Mouse (Mus musculus) heart, postnatal 36 days (tissue): ENCODE results near the gene Gm10128. TPM values are rescaled to one million over a fixed set of nuclear protein-coding genes. Genes with fewer than 3 reads are reported as not detected.
A peak's percentile ranks its signal among the peaks of the same experiment; 100 is the strongest.
"Not testable (repeated sequence)": the region's sequence is repeated elsewhere in the genome, so short reads cannot be mapped to it uniquely, and the experiment has no call there.

Experiments
- DNase-seq, 2 experiments: peaks; one replicate each; pipeline ENCODE4 v3.0.0; 2021 to 2022
- intact Hi-C: fragments of 180-260 bp; cut with DNase I; formaldehyde crosslinking; loops from one replicate; pipeline ENCODE4 v1.15.1; 2025
- total RNA-seq, 2 experiments: library from RNA; stranded (reverse); gene quantifications; 2 replicates each; pipeline ENCODE4 v1.2.3; 2021

Gm10128 gene
- not detected for total RNA-seq

GRCm38 (mm10) chr14:7643872-7644271 is at the start of gene Gm10128:
Gm10128 (minus strand) TSS chr14:7643972.
- intact Hi-C loops, DNase-seq: not testable (repeated sequence)

GRCm38 (mm10) chr14:7681170-7681569 is 37.4 kb upstream of the Gm10128 start:
- DNase-seq: peak in 1 of 2 experiments; percentile 5
- intact Hi-C loops: not testable (repeated sequence)

GRCm38 (mm10) chr14:7662491-7662890 is 18.7 kb upstream of the Gm10128 start:
- DNase-seq, intact Hi-C loops: not testable (repeated sequence)

- intact Hi-C loops: not testable (repeated sequence)
- peak; percentile 6 to 22 for DNase-seq
These were observed 14.6 kb upstream of the Gm10128 start for GRCm38 (mm10) chr14:7658101-7659074.

GRCm38 (mm10) chr14:7657456-7657855 is 13.7 kb upstream of the Gm10128 start:
- intact Hi-C loops: not testable (repeated sequence)

GRCm38 (mm10) chr14:7595492-7595891 is 48.3 kb downstream of the Gm10128 start, which contains the start of gene Gm10338:
Gm10338 (minus strand) TSS chr14:7595592.
- intact Hi-C loops, DNase-seq: not testable (repeated sequence)

More at GRCm38 (mm10) chr14:7657456-7657855, 13.7 kb upstream of the Gm10128 start:
- DNase-seq: not testable (repeated sequence)

Other genes starting within 250 kb of the Gm10128 start
- not detected for gene Gm3755, start 193.1 kb downstream of the Gm10128 start, total RNA-seq
- gene Gm3752, start 160.2 kb downstream of the Gm10128 start, total RNA-seq: not detected
- 1 to 10 TPM; 1.3 TPM for gene Gm3558, start 75.4 kb downstream of the Gm10128 start, total RNA-seq
- not detected for gene Gm10338, start 48.4 kb downstream of the Gm10128 start, total RNA-seq
- gene Gm26661, start 147.6 kb upstream of the Gm10128 start, total RNA-seq: not detected
- 10 to 100 TPM; 23.0 to 24.1 TPM for gene Flnb, start 174.0 kb upstream of the Gm10128 start, total RNA-seq